Mouse (Mus musculus) neural tube, embryonic 10.5 days (tissue): ENCODE measurements around the gene Rps6ka1.

Experiments used
- DNase-seq: peaks from one replicate; pipeline ENCODE4 v3.0.0-alpha.2; 2017; ENCODE audit warnings: low spot score; ENCODE audit errors: extremely low spot score

Rps6ka1 gene

DNA sequence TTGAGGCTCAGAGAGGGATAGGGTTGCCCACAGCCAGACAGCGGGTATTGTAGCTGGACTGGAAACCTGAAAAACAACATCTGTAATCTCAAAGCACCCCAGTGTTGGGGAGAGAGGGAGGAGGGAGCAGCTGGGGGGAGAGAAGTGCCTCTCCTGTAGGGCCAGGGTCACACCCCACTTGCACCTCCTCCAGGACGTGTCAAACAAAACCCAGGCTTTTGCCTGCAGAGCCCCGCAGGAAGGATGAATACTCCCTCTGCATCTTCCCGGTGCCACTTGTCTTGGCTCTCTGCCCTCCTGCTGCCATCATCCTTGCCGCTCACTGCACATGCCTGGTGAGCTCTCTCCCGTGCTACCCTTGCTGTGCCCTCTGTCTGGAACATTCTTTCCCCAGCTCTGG lies 10.6 kb upstream of the Rps6ka1 start:
- no peak for DNase-seq

DNA sequence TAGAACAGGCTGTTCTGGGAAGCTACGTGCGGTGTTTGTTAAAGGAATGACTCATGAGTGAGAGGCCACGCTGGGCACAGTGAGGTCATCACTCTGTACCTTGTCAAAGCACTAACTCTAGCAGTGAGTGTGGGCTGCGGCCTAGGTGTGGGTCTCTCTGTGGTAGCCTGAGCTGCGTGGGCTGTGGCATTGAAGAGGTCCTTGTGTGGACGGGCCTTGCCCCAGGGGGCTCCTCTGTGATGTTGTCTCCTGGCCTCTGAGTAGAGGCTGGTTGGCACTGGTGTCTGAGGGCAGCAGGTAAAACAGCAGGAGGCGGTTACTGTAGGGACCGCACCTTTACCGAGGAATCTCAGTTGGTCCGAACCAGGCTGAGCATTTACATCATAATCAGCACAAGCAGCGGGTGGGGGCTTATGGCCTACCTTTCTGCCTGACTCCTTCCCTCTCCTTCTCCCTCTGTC lies 9.9 kb upstream of the Rps6ka1 start:
- DNase-seq, result no peak

DNA sequence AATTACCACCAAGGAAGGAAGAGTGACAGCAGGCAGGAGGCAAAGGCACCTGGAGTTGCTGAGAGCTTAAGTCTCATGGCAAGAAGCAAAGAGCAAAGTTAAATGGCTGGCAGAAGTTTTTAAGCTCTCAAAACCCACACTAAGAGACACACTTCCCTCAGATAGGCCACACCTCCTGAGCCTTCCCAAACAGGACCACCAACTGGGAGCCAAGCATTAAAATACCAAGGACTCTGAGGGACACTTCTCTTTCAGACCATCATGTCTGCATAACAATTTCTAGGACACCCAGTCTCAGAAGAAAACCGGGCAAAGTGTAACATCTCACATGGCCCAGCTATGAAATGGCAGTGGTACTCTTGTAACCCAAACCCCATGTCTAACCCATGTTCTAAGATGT lies 9.4 kb upstream of the Rps6ka1 start:
- no peak for DNase-seq

DNA sequence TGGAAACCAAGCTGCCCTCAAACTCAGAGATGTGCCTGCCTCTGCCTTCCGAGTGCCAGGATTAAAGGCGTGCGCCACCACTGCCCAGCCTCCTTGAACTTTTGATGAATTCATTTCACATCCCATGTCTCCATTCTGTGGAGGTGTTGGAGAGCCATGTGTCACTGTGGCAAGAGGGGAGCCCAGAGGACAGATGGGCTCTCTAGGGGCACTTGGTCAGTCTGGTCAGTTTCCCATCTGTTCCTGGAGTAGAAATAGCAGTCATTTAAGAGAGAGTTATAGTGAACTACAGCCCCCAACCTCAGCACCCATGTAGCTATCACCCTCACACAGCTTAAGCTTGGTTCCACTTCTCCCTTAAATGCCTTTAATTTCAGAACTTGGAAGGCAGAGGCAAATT lies 8.4 kb upstream of the Rps6ka1 start:
- DNase-seq, result no peak

DNA sequence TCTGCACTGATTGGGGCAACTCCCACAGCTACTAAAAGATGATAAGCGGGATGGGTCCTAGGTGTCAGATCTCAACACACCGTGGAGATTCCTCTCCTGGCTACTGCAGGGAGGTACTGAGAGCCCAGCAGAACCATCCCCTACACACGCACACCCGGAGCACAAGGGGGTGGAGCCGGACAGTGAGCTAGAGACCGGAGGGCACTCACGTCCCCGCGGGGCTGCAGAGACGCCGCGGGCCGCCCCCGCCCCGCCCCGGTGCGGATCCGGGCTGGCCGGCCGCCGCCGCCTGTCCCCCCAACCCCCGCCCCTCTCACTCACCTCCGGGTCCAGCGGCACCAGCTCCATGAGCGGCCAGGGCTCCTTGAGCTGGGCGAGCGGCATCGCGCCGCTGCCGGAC lies 348 bp downstream of the Rps6ka1 start:
- no peak for DNase-seq

DNA sequence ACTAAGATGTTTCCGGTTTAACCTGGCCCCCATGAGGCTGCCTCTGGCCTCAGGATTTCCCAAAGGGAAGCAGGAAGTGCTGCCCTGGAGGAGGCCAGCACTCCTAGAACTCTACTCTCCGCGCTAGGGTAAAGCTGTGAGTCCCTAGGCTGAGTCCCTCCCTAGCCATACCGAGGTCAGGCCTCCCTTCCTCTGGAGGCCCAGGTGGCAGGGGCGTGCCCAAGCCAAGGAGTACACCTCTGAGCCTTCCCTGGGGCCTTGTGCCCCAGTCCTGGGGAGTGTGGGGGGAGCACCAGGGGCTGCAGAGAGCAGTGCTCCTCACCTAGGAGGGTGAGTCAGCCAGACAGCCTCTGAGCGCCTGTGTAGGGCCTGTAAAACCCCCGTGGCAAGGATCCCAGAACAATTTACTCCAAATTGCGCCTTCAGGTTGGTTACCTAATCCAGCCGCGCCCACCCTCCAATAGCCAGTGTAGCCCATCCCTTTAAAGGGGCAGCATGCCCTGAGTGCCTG lies 1.6 kb downstream of the Rps6ka1 start:
- no peak for DNase-seq

DNA sequence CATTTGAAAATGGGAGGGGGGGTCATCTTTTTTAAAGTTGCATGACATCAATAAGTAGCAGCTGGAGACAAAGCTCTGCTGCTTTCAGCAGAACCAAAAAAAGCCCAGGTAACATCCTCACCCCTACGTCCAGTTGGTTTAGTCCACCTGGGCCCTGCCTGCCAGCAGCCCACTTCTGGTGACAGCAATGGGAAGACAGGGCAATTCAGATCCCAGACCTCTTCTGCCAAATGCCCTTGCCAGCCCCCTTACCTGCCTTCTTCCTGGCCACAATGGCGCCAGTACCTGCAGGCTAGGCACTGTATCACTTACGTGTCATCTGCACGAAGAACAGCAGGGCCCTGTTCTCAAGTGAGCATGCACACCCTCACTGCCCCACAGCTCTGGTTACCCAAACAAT lies 2.3 kb downstream of the Rps6ka1 start:
- DNase-seq, result no peak

DNA sequence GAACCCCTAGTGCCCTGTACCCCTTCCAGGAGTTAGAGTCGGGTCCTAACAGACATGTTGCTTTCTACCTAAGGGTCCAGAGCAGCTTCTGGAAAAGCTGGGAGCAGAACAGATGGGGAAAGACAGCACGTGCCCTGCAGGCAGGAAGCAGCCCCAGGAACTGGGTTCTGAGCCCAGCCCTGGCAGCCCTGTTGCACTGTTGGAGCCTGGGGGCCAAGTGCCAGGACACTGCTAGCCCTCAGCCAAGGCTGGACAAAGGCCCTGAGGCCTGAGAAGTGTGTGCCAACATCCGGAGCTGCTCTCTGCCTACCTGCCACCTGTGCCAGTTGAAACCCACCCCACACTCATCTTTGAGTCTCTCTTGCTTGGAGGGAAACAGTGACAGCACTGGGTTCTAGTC lies 2.7 kb downstream of the Rps6ka1 start:
- DNase-seq, result no peak

DNA sequence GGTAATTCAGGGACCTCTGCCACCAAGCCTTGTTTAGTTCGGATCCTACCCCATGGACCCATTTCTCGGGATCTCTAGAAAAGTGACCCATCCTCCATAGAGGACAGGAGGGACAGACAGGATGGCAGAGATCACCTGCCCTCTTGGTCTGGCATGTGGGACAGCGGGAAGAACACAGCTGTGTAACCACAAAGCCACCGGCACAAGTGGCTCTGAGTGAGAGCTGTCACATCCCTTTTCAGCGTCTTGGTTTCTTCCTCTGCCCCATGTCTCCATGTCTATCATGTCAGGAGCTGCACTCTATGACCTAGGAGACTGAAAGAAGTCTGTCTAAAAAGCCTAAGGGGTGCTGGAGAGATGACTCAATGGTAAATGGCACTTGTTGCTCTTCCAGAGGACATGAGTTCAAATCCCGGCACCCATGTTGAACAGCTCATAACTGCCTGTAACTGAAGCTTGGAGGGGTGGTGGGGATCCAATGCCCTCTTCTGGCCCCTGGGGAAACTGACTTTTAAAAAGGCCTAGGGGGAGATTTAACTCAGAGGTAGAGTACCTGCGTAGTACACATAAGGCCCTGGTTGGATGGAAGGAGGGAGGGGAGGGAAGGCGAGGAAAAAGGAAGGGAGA lies 3.4 kb downstream of the Rps6ka1 start:
- no peak for DNase-seq

DNA sequence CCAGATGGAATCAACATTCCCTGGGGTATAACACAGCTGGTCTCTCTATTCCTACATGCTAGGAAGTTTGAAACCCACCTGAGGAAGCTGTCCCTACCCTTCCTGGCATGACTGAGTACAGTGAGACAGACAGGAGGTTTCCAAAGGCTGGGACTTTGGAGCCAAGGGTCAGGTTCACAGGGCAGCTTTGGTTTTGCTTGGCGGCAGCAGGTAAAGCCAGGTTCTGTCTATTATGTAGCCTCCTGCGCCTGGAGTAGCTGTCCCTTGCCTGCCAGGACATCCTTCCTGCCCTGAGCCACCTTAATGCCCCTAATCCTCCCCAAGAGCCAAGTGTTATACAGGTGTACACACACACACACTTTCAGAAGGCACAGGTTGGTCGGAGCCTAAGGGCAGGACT lies 5.7 kb downstream of the Rps6ka1 start:
- no peak for DNase-seq

DNA sequence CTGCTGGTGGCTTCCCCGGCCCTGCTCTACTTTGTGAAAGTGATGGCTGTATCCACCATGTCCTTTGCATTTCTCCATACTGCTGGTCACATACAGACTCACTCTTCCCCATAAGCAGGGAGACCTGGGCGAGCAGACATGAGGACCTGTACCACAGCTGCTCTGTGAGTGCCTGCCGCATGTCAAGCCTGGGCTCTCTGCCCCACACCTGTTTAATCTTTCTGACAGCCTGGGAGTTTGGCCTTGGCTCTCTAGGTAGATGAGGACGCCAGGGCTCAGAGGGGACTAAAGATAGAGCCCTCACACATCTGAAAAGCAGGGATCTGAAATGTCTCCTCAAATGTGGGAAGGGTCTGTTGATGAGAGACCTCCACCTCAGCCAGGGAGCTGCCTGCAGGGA lies 6.2 kb downstream of the Rps6ka1 start:
- DNase-seq, result no peak

DNA sequence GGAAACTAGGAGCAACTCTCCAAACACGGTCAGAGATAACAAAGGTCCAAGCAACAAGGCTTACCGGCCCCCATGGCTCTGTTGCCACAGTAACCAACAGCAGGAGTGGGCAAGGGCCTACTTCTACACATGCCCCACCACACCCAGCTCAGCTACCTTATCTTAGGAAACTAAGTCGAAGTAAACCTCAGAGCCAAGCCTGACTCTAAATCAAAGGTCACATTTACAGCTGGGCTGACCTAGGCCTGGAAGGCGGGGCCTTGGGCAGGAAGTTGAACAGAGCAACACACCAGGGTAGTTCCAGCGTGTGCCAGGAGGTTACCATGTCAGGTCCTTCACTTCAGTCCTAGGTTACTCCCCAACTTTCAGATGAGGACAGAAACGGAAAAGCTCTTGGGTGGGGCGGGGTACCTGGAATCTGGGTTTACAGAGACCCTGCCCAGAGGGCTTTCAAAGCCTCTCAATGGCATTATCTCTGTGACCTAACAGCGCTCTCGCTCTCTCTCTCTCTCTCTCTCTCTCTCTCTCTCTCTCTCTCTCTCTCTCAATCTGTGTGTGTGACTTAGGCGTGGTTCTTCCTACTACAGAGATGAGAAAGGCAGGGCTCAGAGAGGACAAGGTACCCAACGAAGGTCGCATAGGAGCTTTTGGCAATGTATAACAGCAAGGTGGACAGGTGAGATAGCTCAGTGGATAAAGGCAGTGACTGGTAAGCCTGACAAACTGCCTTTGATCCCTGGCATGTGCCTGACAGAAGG lies 8.3 kb downstream of the Rps6ka1 start:
- no peak for DNase-seq

DNA sequence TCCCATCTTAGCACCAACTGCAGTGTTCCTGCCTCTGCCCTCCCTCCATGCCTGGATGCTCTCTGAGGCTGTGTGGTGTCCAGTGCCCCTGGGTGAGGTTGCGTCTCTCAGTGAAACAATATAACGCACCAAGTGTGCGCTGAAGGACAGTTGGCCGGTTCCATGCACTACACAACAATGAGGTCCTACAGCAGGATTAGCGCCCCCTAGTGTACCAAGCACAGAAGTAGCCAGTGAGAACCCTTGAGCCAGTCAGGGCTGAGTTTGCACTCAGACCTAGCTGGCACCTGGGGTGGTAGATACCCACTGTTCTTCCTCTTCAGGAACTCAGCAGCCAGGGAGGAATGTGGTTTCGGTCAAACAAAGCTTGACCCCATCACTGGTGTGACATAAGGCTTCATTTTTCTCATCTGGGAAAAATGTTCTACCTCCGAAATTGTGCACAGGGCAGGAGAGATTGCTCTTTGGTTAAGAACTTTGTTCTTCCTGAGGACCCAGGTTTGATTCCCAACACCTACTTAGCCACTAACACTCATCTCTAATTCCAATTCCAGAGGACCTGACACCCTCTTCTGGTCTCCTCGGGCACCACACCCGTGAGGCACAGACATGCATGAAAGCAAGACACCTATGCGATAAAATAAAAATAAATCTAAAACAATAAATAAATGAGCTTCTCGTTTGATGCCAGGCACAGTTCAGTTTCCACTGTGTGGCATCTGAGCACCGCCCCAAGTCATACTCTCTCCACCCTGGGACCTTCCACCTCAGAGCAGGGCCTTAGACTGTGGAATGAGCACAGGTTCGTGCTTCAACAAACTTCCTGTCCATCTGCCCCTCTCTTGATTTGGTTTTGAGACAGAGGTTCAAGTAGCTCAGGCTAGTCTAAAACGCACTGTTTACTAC lies 9.5 kb downstream of the Rps6ka1 start:
- DNase-seq, result no peak

DNA sequence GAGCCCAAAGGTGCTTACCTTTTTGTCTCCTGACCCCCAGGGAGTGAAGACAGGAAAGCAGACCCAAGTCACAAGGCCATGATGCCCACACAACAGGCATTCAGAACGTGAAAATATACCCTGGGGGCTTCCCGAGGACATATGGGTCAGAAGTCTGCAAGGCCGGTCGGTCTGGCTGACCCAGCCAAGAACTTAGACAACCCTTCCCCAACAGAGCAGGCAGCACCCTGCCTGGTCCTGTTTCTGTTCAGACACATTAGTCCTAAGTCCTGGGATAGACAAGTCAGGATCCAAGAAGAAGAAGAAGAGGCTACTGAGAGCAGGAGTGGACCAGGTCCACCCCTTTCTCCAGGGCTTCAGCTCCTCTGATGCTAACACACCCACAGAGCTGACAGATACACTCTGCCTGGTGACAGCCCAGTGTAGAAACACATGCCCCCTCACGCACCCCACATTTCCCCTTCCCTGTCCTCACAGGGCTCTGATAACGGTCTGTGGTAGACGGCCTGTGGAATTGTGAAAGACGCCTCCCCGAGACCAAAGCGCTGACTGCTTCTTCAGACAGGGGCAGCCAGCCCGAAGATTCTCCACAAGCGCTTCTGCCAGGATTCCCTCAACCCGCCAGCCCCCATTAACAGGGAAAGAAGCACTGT lies 12.6 kb downstream of the Rps6ka1 start:
- no peak for DNase-seq

DNA sequence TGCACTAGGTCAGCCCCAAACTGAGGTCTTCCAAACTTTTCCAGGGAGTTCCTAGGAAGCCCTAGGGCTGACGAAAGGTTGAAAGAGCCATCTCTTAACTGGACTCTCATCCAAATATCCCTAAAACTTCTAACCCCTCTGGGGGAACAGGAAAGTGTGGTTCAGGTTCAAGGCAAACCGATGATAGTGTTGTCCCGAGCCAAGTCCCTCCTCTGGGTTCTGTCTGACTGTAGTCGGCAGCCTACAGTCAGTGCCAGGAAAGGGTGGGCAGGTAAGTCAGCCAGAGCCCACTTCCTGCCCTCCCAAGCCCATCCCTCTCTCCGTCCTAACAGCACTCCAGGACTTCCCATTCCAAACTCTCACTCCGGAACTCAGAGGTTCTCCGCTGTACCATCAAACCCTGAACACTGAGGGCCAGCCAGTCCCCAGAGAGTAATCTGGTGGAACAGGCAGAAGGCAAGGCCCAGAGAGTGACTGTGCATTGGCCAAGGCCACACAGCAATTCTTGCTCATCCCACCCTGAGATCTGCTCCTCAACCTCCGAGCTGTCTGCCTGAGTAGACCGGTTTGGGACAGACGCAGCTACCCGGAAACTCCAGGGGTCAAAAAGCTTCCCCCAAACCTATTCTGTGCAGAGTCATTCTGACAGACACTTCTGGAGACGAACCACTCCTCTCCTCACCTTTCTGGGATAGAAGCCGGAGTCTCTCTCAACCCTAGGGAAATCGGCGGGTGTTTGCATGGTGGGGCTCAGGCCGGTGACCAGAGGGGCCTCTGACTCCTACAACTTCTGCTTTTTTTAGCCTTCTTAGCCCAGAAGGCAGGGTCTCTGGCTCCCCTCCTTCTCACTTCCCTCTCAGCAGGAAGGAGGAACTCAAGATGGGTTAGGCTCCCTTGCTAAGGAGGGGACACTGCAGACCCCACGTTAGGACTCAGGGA lies 13.4 kb downstream of the Rps6ka1 start:
- no peak for DNase-seq

DNA sequence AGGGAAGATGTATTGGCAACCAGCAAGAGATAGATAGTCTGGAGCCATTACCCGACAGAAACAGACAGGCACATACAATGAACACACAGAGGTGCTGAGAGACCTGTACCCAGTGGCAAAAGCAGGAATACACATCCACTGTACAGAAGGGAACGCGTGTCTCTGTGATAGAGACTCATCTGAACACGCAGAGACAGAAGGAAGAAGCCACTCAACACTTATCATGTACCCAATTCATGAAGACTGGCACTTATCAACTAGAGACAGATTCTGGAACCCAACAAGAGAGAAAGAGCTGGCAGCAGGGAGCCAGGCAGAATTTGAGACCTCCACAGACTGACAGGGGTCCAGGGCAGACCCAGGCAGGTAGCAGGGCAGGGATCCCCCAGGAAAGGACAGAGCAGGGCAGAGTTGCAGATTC lies 14.2 kb downstream of the Rps6ka1 start:
- DNase-seq, result no peak

DNA sequence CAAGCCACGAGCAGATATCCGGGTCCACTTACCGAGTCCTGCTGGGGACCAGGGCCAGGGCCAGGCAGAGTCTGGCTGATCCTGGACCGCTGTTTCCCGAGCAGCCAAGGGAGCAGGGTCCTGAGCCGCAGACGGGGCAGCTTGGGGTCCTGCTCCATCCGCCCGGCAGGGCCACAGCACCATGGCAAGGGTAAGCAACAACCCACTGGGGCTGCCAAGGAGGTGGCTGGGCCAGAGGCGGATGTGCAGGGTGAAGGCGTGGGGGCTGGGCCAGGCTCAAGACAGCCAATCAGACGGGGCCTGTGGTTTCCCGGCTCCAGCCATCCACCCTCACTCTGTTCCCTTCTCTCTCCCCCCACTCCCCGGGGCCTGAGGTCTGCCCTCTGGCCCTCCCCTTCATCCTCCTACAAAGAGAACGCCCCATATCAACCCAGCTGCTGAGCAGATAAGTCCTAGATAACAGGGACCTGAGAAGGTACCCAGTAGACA lies 14.7 kb downstream of the Rps6ka1 start:
- no peak for DNase-seq

DNA sequence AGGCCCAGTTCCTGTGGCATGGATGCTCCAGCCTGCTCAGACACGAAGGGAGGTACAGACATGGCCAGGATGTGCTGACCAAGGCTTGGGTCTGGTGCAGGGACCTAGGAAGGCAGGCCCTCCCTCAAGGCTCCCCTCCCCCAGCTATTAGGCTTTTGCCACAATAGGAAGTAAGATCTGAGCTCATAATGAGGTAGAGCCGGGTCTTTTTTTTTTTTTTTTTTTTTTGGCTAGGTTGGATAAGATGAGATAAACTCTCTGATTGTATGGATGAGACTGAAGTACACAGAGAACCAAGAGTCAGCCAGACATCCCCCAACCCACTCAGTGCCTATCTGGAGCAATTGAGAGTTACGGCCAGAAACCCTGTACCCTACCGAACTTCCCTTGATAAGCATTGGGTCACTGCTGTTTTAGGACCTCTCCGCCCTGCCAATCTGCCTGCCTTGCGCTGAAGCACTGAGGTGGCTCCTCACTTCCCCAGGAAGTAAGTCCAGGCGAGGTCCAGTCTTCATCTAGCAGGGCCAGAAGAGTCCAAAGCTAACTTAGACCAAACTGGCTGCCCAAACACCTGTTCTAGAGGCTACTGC lies 15.3 kb downstream of the Rps6ka1 start:
- no peak for DNase-seq

DNA sequence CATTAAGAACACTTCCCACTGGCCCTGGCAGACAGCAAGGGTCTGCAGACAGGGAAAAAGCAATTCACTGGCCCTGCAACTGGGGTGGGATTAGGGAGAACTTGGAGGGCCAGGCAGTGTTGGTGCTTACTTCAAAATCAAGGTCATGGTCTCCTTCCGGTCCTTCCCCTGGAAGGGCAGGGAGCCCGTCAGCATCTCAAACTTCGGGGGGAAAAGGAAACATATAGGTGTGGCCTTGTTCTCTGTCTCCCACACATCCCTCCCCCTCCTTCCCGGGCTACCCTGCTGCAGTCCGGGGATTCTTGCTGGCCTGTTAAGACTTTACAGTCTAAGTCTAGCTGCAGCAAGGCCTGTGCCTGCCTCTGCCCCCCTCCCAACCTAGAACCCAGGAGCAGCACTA lies 22.4 kb downstream of the Rps6ka1 start:
- no peak for DNase-seq
